Mouse (Mus musculus) embryonic facial prominence, embryonic 13.5 days (tissue): ENCODE measurements around the gene Cyb5b. TPM values are rescaled to one million over a fixed set of nuclear protein-coding genes. Genes with fewer than 3 reads are reported as not detected.

Source experiments
- ATAC-seq: fragments of 200-750 bp; cut with Nextera tagmentation; 2 replicates; pipeline ENCODE4 v1.8.0; 2017; ENCODE audit warnings: low read depth; ENCODE audit not compliant: insufficient number of reproducible peaks, insufficient read depth, low FRiP score, low TSS enrichment
- H3K27ac ChIP-seq: fragments of 300-500 bp; sonication (generic); 2 replicates; pipeline ENCODE4 v1.5.1; 2015; ENCODE audit warnings: moderate library complexity, mild to moderate bottlenecking, inconsistent platforms
- H3K27me3 ChIP-seq: fragments of 300-500 bp; sonication (generic); 2 replicates; pipeline ENCODE4 v1.6.1; 2015; ENCODE audit warnings: mild to moderate bottlenecking, inconsistent platforms
- H3K36me3 ChIP-seq: fragments of 300-500 bp; sonication (generic); 2 replicates; pipeline ENCODE4 v1.6.1; 2015; ENCODE audit warnings: mild to moderate bottlenecking, inconsistent platforms
- H3K4me1 ChIP-seq: fragments of 300-500 bp; sonication (generic); 2 replicates; pipeline ENCODE4 v1.6.1; 2015; ENCODE audit warnings: inconsistent platforms
- H3K4me2 ChIP-seq: fragments of 300-500 bp; sonication (generic); 2 replicates; pipeline ENCODE4 v1.6.1; 2015; ENCODE audit warnings: moderate library complexity, mild to moderate bottlenecking, inconsistent platforms
- H3K4me3 ChIP-seq: fragments of 300-500 bp; sonication (generic); 2 replicates; pipeline ENCODE4 v1.5.1; 2015; ENCODE audit warnings: mild to moderate bottlenecking, inconsistent platforms
- H3K9ac ChIP-seq: fragments of 300-500 bp; sonication (generic); 2 replicates; pipeline ENCODE4 v1.6.1; 2015; ENCODE audit warnings: mild to moderate bottlenecking, inconsistent platforms
- H3K9me3 ChIP-seq: fragments of 300-500 bp; sonication (generic); 2 replicates; pipeline ENCODE4 v1.6.1; 2016; ENCODE audit warnings: inconsistent platforms
- WGBS: fragments of 180-500 bp; shearing (Covaris S2); methylation state at CpG from one replicate; pipeline ENCODE4 v1.1.7; 2015; ENCODE audit warnings: mixed read lengths; 5-methylcytosine and 5-hydroxymethylcytosine counted together
- polyA plus RNA-seq: library from polyadenylated mRNA; unstranded; fragments of >200 nt; fragmentation: Nextera tagmentation; extraction: Ambion mirVana; gene quantifications from 2 replicates; pipeline ENCODE4 v1.2.1, GENCODE M21; 2015

Gene Cyb5b
- polyA plus RNA-seq, 1 experiment from 2014 or later = 78.5 TPM

GRCm38 (mm10) chr8:107133881-107134280 is 16.6 kb upstream of the Cyb5b start:
- peaks cover 41% of the 10 kb centered on the region for H3K4me1 ChIP-seq
- no peak overlapping the region for H3K4me3 ChIP-seq
- WGBS = 36% methylated on average over 6 of the region's 6 CpGs
- H3K36me3 ChIP-seq = no peaks in the 10 kb centered on the region
- ATAC-seq = no peak
- H3K9ac ChIP-seq = no peak overlapping the region
- H3K27me3 ChIP-seq = no peaks in the 10 kb centered on the region
- H3K4me2 ChIP-seq = no peak overlapping the region
- H3K9me3 ChIP-seq = no peaks in the 10 kb centered on the region
- peak overlapping the region; percentile 9; the same call in 1 of the 2 replicates for H3K27ac ChIP-seq

GRCm38 (mm10) chr8:107136003-107136612 is 14.3 kb upstream of the Cyb5b start:
- ATAC-seq = no peak
- Histone ChIP-seq H3K36me3 (no peaks in the 10 kb centered on the region), H3K4me1 (peaks cover 32% of the 10 kb centered on the region), H3K27ac (peak overlapping the region; percentile 35), H3K9ac (no peak overlapping the region), H3K27me3 (no peaks in the 10 kb centered on the region), H3K4me3 (no peak overlapping the region), H3K4me2 (no peak overlapping the region), H3K9me3 (no peaks in the 10 kb centered on the region)
- WGBS = 35% methylated on average over 8 of the region's 8 CpGs

- H3K9me3 ChIP-seq = no peaks in the 10 kb centered on the region
- H3K27ac ChIP-seq = no peak overlapping the region
- H3K4me3 ChIP-seq = no peak overlapping the region
- no peak overlapping the region for H3K9ac ChIP-seq
- H3K4me1 ChIP-seq = peaks cover 30% of the 10 kb centered on the region
- WGBS = 92% methylated on average over 6 of the region's 6 CpGs
- ATAC-seq = no peak
- no peaks in the 10 kb centered on the region for H3K27me3 ChIP-seq
- H3K36me3 ChIP-seq = no peaks in the 10 kb centered on the region
- H3K4me2 ChIP-seq = no peak overlapping the region
Measured at GRCm38 (mm10) chr8:107137591-107137990, 12.8 kb upstream of the Cyb5b start.

- no peak overlapping the region for H3K27ac ChIP-seq
- H3K36me3 ChIP-seq = no peaks in the 10 kb centered on the region
- no peak overlapping the region for H3K9ac ChIP-seq
- H3K4me3 ChIP-seq = no peak overlapping the region
- 90% methylated on average over 5 of the region's 5 CpGs for WGBS
- H3K27me3 ChIP-seq = no peaks in the 10 kb centered on the region
- H3K4me2 ChIP-seq = no peak overlapping the region
- peaks cover 22% of the 10 kb centered on the region for H3K4me1 ChIP-seq
- no peak for ATAC-seq
- H3K9me3 ChIP-seq = no peaks in the 10 kb centered on the region
Measured at GRCm38 (mm10) chr8:107138338-107138737, 12.1 kb upstream of the Cyb5b start.

- H3K36me3 ChIP-seq = no peaks in the 10 kb centered on the region
- no peak overlapping the region for H3K9ac ChIP-seq
- H3K27me3 ChIP-seq = no peaks in the 10 kb centered on the region
- peaks cover 10% of the 10 kb centered on the region; the same call in 1 of the 2 replicates for H3K4me1 ChIP-seq
- no peak overlapping the region for H3K4me2 ChIP-seq
- WGBS = 58% methylated on average over 13 of the region's 13 CpGs
- H3K4me3 ChIP-seq = no peak overlapping the region
- ATAC-seq = no peak
- no peak overlapping the region for H3K27ac ChIP-seq
- H3K9me3 ChIP-seq = no peaks in the 10 kb centered on the region
Measured at GRCm38 (mm10) chr8:107139704-107140470, 10.6 kb upstream of the Cyb5b start.

- ATAC-seq = no peak
- Histone ChIP-seq H3K9me3 (no peaks in the 10 kb centered on the region), H3K9ac (no peak overlapping the region), H3K4me1 (0 out of 2 replicates have a peak, but pooled peaks cover 6% of the 10 kb centered on the region), H3K27ac (no peak overlapping the region), H3K36me3 (no peaks in the 10 kb centered on the region), H3K27me3 (no peaks in the 10 kb centered on the region), H3K4me2 (no peak overlapping the region), H3K4me3 (no peak overlapping the region)
- 76% methylated on average over 4 of the region's 4 CpGs for WGBS
Measured at GRCm38 (mm10) chr8:107142539-107142938, 7.9 kb upstream of the Cyb5b start.

- Histone ChIP-seq H3K4me1 (0 out of 2 replicates have a peak, but pooled peaks cover 6% of the 10 kb centered on the region), H3K27ac (no peak overlapping the region), H3K27me3 (no peaks in the 10 kb centered on the region), H3K9ac (no peak overlapping the region), H3K36me3 (no peaks in the 10 kb centered on the region), H3K9me3 (no peaks in the 10 kb centered on the region), H3K4me3 (no peak overlapping the region), H3K4me2 (no peak overlapping the region)
- ATAC-seq = no peak
- WGBS = 64% methylated on average over 4 of the region's 4 CpGs
Measured at GRCm38 (mm10) chr8:107143501-107143900, 6.9 kb upstream of the Cyb5b start.

GRCm38 (mm10) chr8:107146186-107146585 is 4.3 kb upstream of the Cyb5b start:
- Histone ChIP-seq H3K9ac (no peak overlapping the region), H3K4me2 (no peak overlapping the region), H3K4me3 (no peak overlapping the region), H3K4me1 (peaks cover 6% of the 10 kb centered on the region), H3K27ac (no peak overlapping the region), H3K9me3 (no peaks in the 10 kb centered on the region), H3K27me3 (no peaks in the 10 kb centered on the region), H3K36me3 (no peaks in the 10 kb centered on the region)
- no peak for ATAC-seq

- H3K27ac ChIP-seq = no peak overlapping the region
- peaks cover 11% of the 10 kb centered on the region for H3K4me1 ChIP-seq
- H3K36me3 ChIP-seq = peaks cover 14% of the 10 kb centered on the region
- H3K4me2 ChIP-seq = no peak overlapping the region
- H3K27me3 ChIP-seq = no peaks in the 10 kb centered on the region
- 80% methylated on average over 5 of the region's 5 CpGs for WGBS
- H3K4me3 ChIP-seq = no peak overlapping the region
- no peak for ATAC-seq
- H3K9me3 ChIP-seq = no peaks in the 10 kb centered on the region
- no peak overlapping the region for H3K9ac ChIP-seq
Measured at GRCm38 (mm10) chr8:107148802-107149201, 1.6 kb upstream of the Cyb5b start.

GRCm38 (mm10) chr8:107150057-107150403 is 410 bp upstream of the Cyb5b start:
- Histone ChIP-seq H3K4me1 (peaks cover 11% of the 10 kb centered on the region), H3K9ac (peak overlapping the region; percentile 94), H3K4me2 (peak overlapping the region; percentile 70), H3K36me3 (peaks cover 23% of the 10 kb centered on the region), H3K27me3 (no peaks in the 10 kb centered on the region), H3K27ac (peak overlapping the region; percentile 56; the same call in 1 of the 2 replicates), H3K4me3 (peak overlapping the region; percentile 82), H3K9me3 (no peaks in the 10 kb centered on the region)
- ATAC-seq = no peak
- 25% methylated on average over 6 of the region's 6 CpGs for WGBS

GRCm38 (mm10) chr8:107151212-107151920 is 926 bp downstream of the Cyb5b start:
- peak overlapping the region; percentile 82 for H3K4me3 ChIP-seq
- peak overlapping the region; percentile 94 for H3K9ac ChIP-seq
- peak overlapping the region; percentile 56; the same call in 1 of the 2 replicates for H3K27ac ChIP-seq
- peaks cover 11% of the 10 kb centered on the region for H3K4me1 ChIP-seq
- H3K36me3 ChIP-seq = peaks cover 34% of the 10 kb centered on the region
- 71% methylated on average over 7 of the region's 7 CpGs for WGBS
- H3K4me2 ChIP-seq = peak overlapping the region; percentile 70
- no peaks in the 10 kb centered on the region for H3K27me3 ChIP-seq
- no peak for ATAC-seq
- H3K9me3 ChIP-seq = no peaks in the 10 kb centered on the region
